Mouse (Mus musculus) liver, embryonic 15.5 days (tissue): Measurements from ENCODE around the gene Syt16. TPM values are rescaled to one million over a fixed set of nuclear protein-coding genes. Genes with fewer than 3 reads are reported as not detected.

ENCODE experiments used
- ATAC-seq: fragments of 200-750 bp; cut with Nextera tagmentation; 2 replicates; pipeline ENCODE4 v1.8.0; 2017; ENCODE audit warnings: moderate number of reproducible peaks, mild to moderate bottlenecking, moderate library complexity; ENCODE audit not compliant: insufficient read depth
- H3K27ac ChIP-seq: fragments of 300-500 bp; sonication (generic); replicated peaks from 2 replicates; pipeline ENCODE4 v1.5.1; 2015; ENCODE audit warnings: mild to moderate bottlenecking, inconsistent platforms
- H3K27me3 ChIP-seq: fragments of 300-500 bp; sonication (generic); 2 replicates; pipeline ENCODE4 v1.6.1; 2015; ENCODE audit warnings: mild to moderate bottlenecking, inconsistent platforms
- H3K36me3 ChIP-seq: fragments of 300-500 bp; sonication (generic); replicated peaks from 2 replicates; pipeline ENCODE4 v1.6.1; 2015; ENCODE audit warnings: moderate library complexity, mild to moderate bottlenecking, inconsistent platforms
- H3K4me1 ChIP-seq: fragments of 300-500 bp; sonication (generic); replicated peaks from 2 replicates; pipeline ENCODE4 v1.6.1; 2015; ENCODE audit warnings: inconsistent platforms
- H3K4me2 ChIP-seq: fragments of 300-500 bp; sonication (generic); 2 replicates; pipeline ENCODE4 v1.6.1; 2015; ENCODE audit warnings: moderate library complexity, mild to moderate bottlenecking, inconsistent platforms
- H3K4me3 ChIP-seq: fragments of 300-500 bp; sonication (generic); replicated peaks from 2 replicates; pipeline ENCODE4 v1.5.1; 2015; ENCODE audit warnings: mild to moderate bottlenecking, inconsistent platforms
- H3K9ac ChIP-seq: fragments of 300-500 bp; sonication (generic); 2 replicates; pipeline ENCODE4 v1.6.1; 2015; ENCODE audit warnings: moderate library complexity, mild to moderate bottlenecking, inconsistent platforms
- H3K9me3 ChIP-seq: fragments of 300-500 bp; sonication (generic); replicated peaks from 2 replicates; pipeline ENCODE4 v1.6.1; 2016; ENCODE audit warnings: inconsistent platforms
- WGBS: fragments of 180-500 bp; shearing (Covaris S2); methylation state at CpG from one replicate; pipeline ENCODE4 v1.1.7; 2015; ENCODE audit warnings: mixed read lengths; ENCODE audit not compliant: insufficient replicate concordance; 5-methylcytosine and 5-hydroxymethylcytosine counted together
- polyA plus RNA-seq: library from polyadenylated mRNA; unstranded; fragments of >200 nt; fragmentation: Nextera tagmentation; extraction: Ambion mirVana; gene quantifications from 2 replicates; pipeline ENCODE4 v1.2.1, GENCODE M21; 2015

Syt16 gene
- polyA plus RNA-seq, 1 experiment from 2014 or later = 0.23 TPM

DNA sequence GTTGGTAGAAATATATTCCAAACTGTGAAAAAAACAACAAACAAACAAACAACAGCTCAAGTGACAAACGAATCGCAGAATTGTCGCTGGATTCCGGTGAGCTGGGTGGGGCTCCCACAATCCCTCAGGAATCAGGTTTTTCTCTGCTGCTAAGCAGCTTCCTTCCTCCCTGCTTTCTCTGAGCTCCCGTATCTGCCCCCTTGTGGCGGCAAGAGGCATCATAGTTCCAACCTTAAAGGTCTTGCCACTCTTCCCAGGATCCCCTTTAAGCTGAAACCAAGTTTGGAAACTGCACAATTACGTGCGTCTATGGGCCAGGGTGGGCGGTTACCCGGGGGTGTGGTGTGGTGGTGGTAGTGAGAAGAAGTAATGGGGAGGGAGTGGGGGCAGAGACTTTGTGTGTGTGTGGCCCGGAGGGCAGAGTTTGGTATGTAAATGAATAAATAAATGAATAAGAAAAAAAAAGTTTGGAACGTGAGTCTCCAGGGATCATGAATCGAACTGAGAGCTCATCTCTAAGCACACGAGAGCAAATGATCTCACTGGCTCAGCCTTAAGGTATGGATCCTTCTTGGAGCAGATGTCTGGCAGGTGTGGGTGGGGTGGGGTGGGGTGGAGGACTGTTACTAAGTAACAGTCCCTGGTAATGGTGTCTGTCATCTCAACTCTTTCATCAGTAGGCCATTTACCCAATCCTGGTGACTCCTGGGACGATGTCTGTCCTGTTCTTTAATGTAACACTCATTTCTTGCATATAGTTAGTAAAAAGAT, 319.7 kb downstream of the Syt16 start:
- no peak for ATAC-seq
- WGBS = 12% methylated on average over 15 of the region's 15 CpGs

DNA sequence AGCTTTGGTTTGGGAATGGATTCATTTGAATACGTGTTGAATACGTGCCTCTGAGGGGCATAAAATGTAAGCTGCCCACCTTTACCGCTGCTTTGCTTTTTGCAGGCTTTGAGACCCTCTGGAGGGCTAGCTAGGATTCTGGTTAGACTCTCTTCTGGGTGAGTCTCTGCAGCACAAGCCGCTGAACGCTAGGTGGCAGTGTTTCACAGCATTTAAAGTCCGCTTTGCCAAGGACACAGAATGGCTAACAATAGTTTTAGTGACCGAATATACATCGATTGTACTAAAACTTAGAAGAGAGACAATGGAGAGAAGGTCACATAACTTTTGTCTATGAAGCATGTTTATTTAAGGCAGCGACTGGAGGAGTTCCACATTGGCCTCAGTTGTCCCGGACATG, 322.9 kb downstream of the Syt16 start:
- H3K4me3 ChIP-seq = no peak overlapping the region
- no peaks in the 10 kb centered on the region for H3K27me3 ChIP-seq
- no peak overlapping the region for H3K4me2 ChIP-seq
- ATAC-seq = no peak
- no peaks in the 10 kb centered on the region for H3K4me1 ChIP-seq
- H3K9me3 ChIP-seq = no peaks in the 10 kb centered on the region
- no peaks in the 10 kb centered on the region for H3K36me3 ChIP-seq
- H3K27ac ChIP-seq = no peak overlapping the region
- no peak overlapping the region for H3K9ac ChIP-seq
- 15% methylated on average over 10 of the region's 10 CpGs for WGBS

More for the DNA sequence above, 319.7 kb downstream of the Syt16 start:
- Histone ChIP-seq H3K4me3 (peak overlapping the region; percentile 49), H3K9me3 (no peaks in the 10 kb centered on the region), H3K27me3 (no peaks in the 10 kb centered on the region), H3K36me3 (no peaks in the 10 kb centered on the region), H3K9ac (no peak overlapping the region), H3K4me2 (peak overlapping the region; percentile 54), H3K27ac (no peak overlapping the region), H3K4me1 (no peaks in the 10 kb centered on the region)

DNA sequence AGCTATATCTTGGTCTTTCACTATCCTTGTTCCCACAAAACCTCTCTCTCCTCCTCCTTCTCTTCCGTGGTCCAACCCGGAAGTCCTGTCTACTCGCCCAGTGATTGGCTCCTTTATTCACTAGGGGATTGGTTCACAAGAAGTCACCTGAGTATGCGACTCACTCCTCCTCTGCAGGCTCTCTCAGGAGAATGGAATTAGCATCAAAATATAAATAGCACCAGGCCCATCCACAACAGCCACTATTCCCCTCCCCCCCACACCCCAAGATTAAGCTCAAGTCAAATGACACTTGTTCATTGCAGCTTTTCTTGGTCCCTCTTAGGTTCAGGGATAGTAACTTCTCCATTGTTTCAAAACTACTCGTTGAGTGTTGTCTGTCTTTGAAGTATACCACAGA, 324.5 kb downstream of the Syt16 start:
- no peak overlapping the region for H3K4me3 ChIP-seq
- no peaks in the 10 kb centered on the region for H3K4me1 ChIP-seq
- no peak for ATAC-seq
- no peak overlapping the region for H3K27ac ChIP-seq
- H3K9ac ChIP-seq = no peak overlapping the region
- 56% methylated on average over 5 of the region's 5 CpGs for WGBS
- H3K36me3 ChIP-seq = no peaks in the 10 kb centered on the region
- no peaks in the 10 kb centered on the region for H3K27me3 ChIP-seq
- H3K4me2 ChIP-seq = no peak overlapping the region
- H3K9me3 ChIP-seq = no peaks in the 10 kb centered on the region

Other genes starting within 250 kb of the Syt16 start
- gene Hif1a, start 96.3 kb upstream of the Syt16 start, polyA plus RNA-seq = 13.9 and 15.0 TPM in 2 replicates
- gene Gm49321, start 60.0 kb upstream of the Syt16 start, polyA plus RNA-seq = 2.9 and 3.7 TPM in 2 replicates
- gene Snapc1, start 33.2 kb upstream of the Syt16 start, polyA plus RNA-seq = 3.6 and 5.0 TPM in 2 replicates